Mouse (Mus musculus) adrenal gland, postnatal 25 days (tissue): ENCODE data around the gene BC049715. TPM values are rescaled to one million over a fixed set of nuclear protein-coding genes. Genes with fewer than 3 reads are reported as not detected.
A peak's percentile ranks its signal among the peaks of the same experiment; 100 is the strongest.
"Not testable (repeated sequence)": the region's sequence is repeated elsewhere in the genome, so short reads cannot be mapped to it uniquely, and the experiment has no call there.

Experiments used
- DNase-seq: peaks from one replicate; pipeline ENCODE4 v3.0.0; 2021; ENCODE audit warnings: mixed read lengths
- long read RNA-seq: library from polyadenylated mRNA; stranded (forward); transcript quantifications from one replicate; pipeline ENCODE4 v2.0.0, GENCODE M21; 2021
- total RNA-seq: library from RNA; stranded (reverse); gene quantifications from 2 replicates; pipeline ENCODE4 v1.2.3, GENCODE M21; 2021

BC049715 gene
- 0.24 and 0.94 TPM in 2 replicates for total RNA-seq
- long read RNA-seq = 0 reads

DNA sequence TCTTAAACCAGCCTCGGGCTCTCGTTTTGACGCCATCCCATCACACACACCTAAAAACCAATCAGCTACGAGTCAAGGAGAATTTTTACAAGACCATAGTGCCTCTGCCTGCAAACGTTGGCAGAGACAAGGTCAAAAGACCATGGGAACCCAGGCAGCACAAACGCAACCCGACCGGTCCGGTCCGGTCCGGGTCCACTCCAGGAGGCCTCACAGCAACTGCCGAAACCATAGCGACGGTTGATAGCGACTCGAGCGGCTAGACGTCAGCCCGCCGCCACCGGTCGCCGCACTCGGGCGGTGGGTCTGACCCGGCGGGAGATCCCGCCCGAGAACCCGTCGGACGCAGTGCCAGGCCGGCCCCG lies at the start of gene BC049715:
Gene BC049715 (plus strand): TSS at position 111 of the 365 bp plus-strand sequence.
- no peak for DNase-seq

DNA sequence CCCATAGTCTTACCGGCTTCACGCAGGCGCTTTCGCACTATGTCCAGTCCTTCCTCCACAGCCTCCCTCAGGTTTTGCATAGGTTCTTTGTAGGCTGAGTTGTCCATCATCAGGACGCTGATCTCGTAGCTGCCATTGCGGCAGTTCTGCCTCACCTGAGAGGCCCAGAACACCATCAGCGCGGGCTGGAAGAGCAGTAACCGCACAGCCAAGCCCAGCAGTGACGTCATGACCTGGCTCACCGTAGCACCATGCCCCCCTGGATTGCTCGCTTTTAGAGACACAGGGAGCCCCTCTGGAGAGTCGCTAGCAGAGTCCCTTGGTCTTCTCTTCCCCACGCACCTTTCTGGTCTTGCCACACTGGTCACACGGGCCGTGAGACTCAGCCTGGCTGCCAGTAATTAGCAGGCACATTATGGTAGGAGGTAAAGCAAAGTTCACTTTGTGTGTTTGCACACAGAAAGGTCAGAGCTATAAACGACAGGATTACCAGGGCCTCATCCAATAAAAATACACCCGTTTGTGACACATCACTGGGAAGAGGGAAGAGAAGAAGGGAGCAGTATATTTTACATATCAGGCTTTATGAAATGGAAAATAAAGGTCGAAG lies 45.9 kb upstream of the BC049715 start, which contains the start of gene Gucy2c:
Gene Gucy2c (minus strand): TSS at position 389 of the 610 bp plus-strand sequence.
- no peak for DNase-seq

DNA sequence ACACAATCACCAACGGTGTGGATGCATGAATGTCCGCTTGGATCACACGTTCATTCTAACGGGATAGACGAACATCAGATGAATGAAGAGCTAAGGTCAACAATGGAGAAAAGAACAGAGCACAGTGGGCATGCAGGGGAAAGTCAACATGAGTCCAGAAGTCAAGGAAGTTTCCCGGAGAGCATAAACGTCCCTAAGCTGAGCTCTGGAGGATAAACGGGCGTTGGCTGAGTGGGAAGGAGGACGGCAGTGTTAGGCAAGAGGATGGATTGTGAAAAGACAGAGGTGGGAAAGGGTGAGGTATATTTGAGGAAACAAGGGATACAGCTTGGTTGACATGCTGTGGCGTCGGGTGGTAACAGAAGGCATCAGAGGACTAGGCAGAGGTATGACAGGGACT lies 45.3 kb upstream of the BC049715 start:
- DNase-seq = no peak

DNA sequence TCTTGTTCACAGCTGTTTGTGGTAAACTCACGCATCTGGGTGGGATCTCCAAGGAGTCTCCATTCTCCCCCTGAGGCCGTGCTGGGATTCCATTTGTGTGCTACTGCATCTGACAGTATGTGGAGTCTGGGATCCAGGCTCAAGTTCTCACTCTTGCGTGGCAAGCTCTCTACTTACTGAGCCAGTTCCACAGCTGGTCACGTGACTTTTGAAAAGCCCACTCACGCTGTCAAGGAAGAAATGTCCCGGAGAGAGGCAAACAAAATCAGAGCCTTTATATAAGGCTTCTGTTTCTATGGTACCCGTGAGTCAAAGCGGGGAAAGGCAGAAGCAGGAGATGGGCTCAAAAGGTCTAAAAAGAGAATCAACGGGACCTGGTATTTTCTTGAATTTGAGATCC lies 44.7 kb upstream of the BC049715 start:
- DNase-seq = no peak

DNA sequence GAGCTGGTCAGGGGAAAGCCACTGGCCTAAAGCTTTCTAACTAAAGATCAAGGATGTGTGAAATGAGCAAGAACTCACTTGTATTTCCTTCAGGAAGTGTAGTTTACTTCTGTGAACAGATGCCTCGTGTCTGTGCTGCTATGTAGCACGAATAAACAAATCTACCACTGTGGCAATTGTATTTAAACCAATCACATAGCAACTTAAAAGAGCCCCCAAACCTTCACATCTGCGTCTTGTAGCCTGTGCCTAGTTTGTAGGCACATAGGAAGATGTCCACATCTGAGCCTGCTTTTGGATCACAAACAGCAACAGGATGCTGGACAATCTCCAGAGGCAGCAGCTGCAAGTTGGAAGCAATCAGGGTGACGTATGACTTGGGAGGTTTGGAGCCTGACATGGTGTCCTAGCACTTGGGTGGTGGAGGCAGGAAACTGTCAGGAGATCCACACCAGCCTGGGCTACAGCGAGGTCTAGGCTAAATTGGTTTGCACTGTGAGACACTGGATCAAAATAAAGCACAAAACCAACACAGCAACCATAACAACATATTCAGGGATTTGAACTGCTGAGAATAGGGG lies 37.9 kb upstream of the BC049715 start:
- DNase-seq = no peak

DNA sequence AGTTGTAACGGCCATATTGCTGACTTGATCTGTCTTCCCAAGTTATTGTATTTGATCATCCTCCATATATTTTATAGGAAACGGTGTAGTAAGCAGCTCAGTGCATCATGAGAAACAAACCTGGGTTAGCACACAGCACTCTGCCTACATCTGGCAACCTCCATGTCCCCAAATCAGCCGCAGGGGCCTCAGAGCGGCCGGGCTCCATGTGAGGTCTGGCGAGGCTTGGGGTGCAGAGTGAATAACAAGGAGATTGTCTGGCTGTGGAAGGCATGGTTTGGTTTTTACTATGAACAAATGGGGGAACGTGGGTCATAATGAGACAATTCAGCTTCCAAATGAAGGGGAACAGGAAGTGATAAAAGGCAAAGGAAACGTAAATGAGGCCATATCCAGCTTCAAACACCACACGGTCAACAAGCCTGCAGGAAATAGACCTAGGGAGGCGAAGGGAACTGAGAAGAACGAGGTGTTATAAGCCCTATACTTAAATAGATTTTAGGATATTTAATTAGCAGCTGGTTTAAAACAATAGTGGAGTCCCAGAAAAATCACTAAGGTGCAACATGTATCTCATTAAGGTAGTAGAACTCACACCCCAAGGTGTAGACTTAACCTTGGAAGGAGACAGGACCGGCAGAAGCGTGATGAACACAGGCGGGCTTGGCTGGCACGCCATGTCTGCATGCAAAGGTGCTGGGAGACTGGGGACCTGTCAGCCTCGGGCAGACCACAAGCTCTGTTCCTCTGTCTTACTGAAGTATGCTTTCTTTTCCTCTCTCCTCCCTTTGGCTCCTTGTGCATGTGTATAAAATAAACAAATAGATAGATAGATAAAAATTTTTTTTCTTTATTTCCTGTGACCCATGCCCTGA lies 34.3 kb upstream of the BC049715 start:
- no peak for DNase-seq

DNA sequence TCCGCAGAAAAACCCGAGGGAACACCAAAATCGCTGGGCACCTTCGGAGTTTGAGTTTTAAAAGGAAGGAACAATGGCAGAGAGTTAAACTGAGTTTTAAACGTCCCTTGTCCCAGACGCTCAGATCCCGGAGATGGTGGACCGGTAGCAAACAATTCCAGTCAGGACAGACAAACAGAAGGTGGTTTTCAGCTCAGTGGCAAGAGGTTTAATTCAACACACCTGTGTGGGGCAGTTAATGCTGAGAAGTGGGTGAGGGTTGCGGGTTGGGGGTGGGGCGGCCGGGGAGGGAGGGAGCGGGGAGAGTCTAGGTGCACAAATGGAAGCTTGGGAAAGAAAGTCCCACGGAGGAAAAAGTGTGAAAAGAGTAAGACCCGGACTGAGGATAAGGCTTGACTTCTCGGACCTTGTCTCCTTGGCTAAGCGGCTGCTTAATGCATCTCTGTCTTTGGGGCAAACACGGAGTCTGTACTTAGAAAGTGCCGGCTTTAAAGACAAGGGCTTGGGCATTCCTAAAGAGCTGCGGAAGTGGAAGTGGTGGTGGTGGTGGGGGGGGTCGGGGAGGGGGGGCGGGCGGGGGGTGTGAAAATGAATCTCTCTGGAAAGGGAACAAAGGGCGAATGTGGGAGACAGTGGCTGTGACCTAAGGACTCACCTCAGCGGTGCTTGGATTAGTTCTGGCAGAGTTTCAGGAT lies 33.4 kb upstream of the BC049715 start:
- DNase-seq = no peak

DNA sequence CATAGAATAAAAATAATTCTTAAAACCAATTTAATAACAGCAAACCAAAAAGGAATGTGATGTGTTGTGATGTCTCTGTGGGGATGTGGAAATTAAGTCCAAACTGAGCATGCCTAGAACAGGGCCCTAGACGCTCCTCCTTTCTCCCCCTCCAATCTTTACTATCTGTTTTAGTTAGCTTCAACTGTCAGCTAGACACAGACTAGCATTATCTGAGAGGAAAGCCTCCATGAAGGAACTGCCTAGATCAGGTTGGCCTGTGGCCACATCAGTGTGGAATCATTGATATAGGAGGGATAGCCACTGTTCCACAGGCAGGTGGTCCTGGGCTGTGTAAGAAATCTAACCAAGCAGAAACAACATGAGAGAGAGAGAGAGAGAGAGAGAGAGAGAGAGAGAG lies 32.3 kb upstream of the BC049715 start:
- DNase-seq = no peak

DNA sequence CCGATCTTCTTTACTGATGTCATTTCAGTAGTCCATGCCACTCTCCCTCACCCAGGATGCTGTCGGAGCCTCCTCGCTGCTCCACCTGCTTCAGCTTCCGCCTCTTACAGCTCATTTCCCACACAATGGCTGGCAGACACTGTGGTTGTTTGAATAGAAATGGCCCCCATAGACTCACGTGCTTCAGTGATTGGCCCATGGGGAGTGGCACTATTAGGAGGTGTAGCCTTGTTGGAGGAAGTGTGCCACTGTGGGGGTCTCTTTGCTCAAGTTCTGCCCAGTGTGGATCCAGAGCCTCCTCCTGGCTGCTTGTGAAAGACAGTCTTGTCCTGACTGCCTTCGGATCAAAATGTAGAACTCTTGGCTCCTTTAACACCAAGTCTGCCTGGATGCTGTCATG lies 31.6 kb upstream of the BC049715 start:
- DNase-seq = no peak

DNA sequence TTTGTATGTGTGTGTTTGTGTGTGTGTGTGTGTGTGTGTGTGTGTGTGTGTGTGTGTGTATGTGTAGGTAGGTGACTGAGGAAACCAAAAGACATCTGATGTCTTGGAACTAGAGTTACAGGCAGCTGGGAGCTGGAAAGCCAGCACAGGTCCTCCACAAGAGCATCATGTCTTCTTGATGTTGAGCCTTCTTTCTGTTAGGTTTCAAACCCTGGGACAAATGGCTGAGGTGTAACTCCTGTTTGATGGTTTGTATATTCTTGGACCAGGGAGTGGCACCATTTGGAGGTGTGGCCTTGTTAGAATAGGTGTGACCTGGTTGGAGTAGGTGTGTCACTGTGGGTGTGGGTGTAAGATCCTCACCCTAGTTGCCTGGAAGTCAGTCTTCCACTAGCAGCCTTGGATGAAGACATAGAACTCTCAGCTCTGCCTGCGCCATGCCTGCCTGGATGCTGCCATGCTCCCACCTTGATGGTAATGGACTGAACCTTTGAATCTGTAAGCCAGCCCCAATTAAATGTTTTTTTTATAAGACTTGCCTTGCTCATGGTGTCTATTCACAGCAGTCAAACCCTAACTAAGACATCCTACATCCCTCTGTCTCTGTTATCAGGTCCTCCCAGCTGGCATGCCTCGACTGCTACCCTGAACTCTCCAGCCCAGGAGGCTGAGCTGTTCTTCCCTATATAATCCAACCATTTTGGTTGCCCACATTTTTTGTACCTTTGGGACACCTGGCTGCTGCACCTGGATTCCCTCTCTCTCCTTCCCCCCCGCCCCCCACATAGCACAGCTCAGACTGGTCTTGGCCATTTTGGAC lies 29.3 kb upstream of the BC049715 start:
- not testable (repeated sequence) for DNase-seq

DNA sequence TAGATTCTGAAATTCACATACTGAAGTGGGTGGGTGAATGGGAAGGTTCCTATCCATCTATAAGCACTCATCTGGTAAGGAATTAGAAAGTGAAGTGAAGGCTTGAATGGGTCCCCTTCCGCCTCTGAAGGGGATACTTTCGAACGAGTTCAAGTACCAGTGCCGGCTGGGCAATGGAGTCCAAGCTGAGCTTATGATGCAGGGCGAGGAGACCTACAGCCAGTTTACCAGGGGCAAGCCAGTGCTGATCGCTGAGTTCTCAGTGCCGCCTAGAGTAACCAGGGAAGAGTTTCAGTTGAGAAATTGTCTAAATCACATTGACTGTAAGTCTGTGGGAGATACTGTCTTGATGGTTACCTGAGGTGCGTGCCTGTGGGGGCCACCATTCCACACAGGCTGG lies 26.7 kb upstream of the BC049715 start:
- DNase-seq = no peak

DNA sequence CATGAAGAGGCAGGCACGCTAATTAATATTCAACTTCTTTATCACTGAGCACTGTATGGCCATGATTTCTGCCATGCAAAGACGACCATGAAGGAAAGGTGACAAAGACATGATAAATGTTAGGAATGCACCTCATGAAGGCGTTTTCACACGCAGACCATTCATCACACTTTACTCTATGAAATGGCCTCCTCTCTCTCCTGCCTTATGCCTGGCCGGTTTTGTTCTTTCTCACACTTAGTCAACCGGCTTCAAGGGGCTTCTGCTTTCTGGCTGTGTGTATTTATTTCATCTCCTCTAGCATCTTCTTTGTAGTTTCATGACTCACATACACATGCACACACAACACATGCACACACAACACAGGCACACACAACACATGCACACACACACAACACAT lies 26.2 kb upstream of the BC049715 start:
- no peak for DNase-seq

DNA sequence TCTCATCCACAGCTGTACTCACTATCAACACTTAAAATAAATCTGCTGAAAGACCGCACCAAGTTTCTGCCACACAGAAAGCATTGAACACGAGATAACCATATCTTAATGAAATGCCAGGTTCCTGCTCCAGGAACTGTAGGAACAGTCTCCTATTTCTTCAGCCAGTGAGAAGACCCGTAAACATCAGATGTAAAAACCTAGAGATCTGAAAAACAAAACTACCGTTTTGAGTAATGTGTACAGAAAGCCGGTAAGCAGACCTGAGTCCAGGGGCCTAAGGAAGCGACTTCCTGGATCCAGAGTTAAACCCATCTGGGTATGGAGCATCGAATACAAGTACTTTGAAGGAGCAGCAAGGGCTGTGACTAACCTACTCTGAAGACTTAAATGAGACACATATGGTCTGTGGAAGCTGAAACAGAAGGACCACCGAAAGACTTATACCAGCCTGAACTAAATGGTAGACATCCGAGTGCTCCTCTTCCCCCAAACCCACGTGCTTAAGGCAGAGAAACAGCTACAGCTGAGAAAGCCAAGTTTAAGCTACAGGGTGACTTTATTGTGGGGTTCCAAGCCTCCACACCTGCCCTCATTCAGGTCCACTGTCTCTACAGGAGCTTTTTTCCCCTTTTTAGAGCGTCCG lies 24.2 kb upstream of the BC049715 start:
- no peak for DNase-seq

DNA sequence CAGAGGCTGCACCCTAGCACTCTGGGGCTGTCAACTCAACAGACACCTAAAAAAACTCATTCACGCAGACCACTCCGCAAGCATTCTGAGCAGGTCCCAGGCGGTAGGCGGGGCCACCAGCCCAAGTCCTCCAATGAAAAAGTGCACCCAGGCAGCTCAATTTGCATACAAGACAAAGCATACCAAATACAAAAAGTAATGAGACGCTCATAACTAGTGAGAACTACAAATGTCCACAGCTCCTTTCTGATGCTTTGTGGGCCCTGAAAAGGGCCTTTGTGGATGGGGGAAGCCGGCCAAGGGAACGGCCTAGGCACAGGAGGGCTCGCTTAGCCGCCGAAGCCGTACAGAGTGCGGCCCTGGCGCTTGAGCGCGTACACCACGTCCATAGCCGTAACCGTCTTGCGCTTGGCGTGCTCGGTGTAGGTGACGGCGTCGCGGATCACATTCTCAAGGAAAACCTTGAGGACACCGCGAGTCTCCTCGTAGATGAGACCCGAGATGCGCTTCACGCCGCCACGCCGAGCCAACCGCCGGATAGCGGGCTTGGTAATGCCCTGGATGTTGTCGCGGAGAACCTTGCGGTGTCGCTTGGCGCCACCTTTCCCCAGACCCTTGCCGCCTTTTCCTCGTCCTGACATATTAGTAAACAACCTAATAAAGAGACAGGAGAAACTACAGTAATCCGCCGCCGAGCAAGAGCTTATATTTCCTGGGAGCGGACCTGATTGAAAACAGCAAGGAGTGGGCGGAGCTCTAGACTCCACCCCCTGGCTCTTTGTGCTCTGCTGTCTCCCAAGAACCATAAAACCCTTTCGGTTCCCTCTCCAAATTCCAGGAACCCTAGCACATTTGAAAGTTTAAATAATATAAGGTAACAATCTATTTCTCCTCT lies 23.4 kb upstream of the BC049715 start, which contains the start of gene Hist4h4:
Gene Hist4h4 (minus strand): TSS at position 677 of the 895 bp plus-strand sequence.
- peak; percentile 92 for DNase-seq

DNA sequence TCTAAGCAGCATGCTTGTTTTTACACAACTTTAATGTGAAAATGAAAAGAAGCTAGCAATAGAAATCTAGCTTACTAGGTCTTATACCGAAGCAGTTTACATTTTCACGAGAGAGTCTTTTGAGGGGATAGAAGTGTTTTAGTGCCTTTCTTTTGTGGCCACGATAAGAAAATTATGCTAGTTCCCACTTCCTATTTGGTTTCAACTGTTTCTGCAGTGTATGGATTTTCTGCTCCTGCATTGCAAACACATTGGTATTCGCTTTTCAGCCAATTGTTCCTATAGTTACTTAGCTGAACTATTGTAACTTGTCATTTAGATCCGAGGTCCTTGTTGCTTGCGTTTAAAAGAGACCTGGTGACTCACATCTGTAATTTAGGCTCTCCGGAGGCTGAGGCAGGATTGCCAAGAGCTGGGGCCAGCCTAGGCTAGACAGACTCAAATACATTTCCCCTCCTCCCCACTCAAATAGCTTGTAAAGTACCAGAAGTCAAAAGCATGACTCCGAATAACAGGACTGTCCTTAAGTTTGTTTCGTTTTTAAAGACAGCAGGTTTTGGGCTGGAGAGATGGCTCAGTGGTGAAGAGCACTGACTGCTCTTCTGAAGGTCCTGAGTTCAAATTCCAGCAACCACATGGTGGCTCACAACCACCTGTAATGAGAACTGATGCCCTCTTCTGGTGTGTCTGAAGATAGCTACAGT lies 22.6 kb upstream of the BC049715 start:
- no peak for DNase-seq

DNA sequence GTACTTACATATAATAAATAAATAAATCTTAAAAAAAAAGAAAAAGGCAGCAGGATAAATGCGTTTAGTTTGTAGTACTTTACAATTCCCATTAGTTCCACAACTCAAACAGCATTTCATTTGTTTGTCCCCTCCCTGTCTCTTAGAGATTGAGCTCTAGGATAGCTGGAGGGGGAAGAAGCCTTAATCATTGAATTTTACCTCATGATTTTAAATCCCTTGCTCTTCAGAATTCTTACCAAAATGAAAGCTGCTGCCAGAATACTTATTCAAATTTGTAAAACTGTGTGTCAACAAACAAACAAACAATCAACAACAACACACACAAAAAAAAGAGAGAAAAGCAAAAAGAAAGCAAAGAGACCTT lies 22.0 kb upstream of the BC049715 start:
- no peak for DNase-seq

DNA sequence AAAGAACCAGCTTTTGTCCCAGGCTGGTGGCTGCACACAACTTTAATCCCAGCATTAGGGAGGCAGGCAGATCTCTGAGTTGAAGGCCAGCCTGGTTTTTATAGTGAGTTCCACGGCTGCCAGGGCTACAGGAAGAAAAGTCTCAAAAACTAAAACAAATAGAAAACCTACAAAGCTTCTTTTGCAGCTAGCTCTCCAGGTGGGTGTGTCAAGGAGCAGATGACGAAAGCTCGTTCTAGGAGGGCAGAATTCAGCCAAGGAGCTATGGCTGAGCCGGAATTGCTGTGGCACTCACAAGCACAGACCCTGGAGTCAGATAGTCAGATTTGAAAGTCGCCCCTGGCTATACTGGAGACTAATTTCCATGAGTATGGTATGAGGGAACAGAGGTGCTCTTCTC lies 20.6 kb upstream of the BC049715 start:
- no peak for DNase-seq

DNA sequence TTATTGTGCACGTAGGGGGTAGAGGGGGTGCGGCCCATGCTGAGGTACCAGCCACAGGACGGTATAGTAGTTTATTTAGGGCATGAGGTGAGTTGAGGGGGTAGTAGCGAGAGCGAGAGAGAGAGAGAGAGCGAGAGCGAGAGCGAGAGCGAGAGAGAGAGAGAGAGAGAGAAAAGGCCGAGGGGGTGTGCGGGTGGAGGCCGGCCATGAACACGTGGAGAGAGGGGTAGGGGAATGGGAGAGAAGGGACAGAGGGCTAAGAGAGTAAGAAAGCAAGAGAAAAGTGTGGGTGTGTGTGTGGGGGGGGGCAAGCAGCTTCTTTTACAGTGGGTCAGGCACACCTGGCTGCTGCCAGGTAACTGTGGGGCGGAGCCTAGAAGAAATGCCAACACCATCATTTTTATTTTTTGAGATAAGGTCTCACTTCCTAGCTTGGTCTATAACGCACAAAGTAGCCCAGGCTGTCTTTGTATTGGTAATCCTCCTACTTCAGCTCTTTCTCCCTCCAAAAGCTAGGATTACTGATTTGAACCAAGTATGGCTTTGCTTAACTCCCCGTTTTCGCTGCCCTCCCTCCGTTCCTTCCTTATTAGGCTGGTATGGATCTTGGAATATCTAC lies 19.9 kb upstream of the BC049715 start:
- DNase-seq = no peak

DNA sequence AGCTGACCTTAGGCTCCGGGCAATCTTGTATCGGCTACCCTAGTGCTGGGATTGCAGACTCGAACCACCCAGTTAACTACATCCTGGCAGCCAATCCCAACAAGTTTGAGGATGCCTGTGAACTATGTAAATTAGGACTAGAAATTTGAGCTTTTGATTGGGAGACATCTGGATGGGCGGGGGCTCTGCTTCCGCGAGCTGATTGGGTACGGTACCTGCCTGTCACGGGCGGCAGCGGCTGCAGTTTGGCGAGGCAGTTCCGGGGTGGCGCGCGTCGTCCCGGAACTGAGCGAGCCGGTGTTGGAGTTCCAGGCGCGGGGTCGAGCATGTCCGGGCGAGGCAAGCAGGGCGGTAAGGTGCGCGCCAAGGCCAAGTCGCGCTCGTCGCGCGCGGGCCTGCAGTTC lies 19.4 kb upstream of the BC049715 start, which contains the start of gene H2afj:
Gene H2afj (plus strand): TSS at position 231 of the 404 bp plus-strand sequence.
- DNase-seq = peak; percentile 99
